Mouse (Mus musculus): Measurements from ENCODE around the gene Dpep2nb. TPM values are rescaled to one million over a fixed set of nuclear protein-coding genes. Genes with fewer than 3 reads are reported as not detected.
"Not testable (repeated sequence)": the region's sequence is repeated elsewhere in the genome, so short reads cannot be mapped to it uniquely, and the experiment has no call there.

Gene Dpep2nb
- not detected for total RNA-seq (2021)
- long read RNA-seq: 0 reads

DNA sequence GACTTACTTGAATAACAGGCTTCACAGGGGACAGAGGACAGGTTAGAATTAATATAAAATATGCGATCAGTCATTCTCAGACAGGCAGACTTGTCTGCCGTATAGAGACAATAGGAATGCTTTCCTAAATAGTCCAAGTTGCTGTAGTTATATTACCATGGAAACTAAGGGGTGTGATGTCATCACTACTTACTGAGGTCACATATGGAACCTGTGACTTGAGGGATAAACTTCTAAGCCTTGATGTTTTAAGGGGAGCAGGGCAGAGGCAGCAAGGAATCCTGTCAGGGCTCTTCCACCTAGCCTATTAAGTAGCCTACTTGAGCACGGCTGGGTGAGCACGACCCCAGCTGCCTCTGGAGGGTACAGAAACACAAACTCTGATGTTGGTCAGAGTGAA is at the start of gene Dpep2nb:
Gene Dpep2nb, minus strand, starts transcription at position 101 of the 400 bp plus-strand sequence.
- no peak for DNase-seq (ENCODE audit: low spot score in 2 of 2)

DNA sequence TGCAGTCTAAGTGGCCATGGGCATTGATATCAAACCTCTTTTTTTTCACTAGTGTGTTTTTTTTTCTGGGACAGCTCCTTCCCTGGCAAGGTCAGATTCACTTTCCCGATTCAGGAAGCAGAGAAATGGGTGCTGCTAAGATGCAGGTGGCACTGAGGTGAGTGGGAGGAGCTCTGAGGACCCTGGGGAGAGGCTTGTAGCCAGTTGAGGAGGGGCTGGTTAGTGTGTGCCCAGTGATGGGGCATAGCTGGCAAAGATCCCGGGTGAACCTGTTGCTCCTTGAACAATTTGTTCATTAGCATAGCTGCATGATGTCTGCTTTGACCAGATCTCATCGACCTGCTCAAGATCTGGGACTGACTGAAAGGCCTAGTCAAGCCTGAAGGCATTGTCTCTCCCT is 49.3 kb upstream of the Dpep2nb start:
- no peak for DNase-seq (ENCODE audit: low spot score in 2 of 2)

DNA sequence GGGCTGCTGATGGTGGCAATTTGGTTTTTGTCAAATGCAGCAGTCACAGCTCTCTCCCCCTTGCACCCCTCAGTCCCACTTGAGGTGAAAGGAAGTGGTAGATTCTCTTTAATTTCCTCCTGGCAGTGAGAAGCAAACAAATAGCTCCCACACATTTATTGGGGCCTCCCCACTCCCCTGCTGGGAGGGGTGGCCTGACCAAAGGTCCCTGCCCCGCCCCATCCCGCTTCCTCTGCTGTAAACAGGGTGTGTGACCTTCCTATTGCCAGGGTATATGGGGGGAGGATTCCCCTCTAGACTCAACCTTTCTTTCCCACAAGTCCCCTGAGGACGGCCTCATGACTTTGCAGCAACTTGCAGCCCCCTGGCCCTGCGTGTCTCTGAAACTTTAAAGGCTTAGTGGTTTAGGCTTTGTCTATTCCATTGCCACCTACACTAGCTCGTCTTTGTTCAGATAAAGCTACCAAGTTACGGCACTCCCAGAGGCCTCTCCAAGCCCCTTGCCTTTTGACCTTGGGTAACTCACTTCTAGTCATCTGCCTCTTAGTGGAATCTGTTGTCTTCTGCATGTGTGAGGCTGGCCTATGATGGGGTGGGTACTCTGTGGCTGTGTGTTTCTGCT is 48.5 kb upstream of the Dpep2nb start:
- DNase-seq (ENCODE audit: low spot score in 2 of 2): no peak

DNA sequence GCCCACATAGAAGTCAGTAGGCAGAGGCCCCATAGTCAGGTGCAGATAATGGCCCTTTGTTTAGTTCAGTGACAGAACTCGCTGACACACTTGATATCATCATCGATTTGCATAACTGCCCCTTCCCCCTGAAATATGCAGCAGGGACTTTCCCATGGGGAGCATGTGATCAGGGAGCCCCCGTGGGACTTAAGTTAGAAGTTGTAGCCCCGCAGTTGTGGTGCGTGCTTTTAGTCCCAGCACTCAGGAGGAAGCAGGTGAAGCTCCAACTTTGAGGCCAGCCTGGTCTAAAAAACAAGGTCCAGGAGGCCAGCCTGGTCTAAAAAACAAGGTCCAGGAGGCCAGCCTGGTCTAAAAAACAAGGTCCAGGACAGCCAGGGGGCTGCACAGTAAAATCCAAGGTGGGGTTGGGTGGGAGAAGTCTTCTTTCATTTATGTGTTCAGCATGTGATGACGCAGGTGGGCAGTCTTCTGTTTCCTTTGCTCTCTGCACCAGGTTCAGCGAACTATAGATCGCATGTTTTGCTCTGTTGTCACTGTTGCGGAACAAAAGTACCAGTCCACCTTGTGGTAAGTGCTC is 46.8 kb upstream of the Dpep2nb start:
- no peak for DNase-seq (ENCODE audit: low spot score in 2 of 2)

DNA sequence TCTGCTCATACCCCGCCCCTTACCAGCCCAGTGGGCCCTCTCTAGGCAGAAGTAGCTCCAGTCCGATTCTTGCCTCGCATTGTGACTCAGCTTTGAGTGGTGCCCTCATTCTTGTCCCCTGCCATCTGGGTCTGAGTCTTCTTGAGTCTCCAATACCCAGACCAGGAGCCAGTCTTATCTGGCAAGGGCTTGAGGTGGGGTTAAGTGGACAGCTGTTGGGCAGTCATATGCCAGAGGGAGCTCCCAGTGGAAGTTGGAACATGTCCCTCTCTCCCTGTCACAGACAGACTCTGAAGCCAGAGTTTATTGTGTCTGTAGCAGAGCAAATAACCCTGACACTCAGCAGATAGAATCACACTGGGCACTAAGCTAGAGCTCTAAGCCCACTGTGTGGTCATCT is 45.3 kb upstream of the Dpep2nb start:
- no peak for DNase-seq (ENCODE audit: low spot score in 2 of 2)

DNA sequence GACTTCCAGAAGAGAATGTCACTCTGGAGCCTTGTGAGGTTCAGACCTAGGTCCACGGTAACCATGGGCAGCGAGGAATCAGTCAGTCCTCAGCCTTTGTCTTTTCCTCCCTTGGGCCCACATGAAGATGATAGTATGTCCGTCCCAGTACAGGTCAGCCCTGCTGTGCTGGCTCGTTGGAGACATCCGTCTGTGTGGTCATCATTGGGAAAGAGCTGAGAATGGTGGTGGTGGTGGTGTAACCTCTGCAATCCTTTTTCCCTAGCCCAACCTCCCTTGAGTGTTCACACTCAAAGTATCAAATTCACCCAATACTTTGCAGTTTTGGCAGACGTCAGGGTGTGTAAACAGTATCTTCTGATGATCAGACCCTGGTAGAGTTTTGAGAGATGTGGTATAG is 44.1 kb upstream of the Dpep2nb start:
- no peak for DNase-seq (ENCODE audit: low spot score in 2 of 2)

DNA sequence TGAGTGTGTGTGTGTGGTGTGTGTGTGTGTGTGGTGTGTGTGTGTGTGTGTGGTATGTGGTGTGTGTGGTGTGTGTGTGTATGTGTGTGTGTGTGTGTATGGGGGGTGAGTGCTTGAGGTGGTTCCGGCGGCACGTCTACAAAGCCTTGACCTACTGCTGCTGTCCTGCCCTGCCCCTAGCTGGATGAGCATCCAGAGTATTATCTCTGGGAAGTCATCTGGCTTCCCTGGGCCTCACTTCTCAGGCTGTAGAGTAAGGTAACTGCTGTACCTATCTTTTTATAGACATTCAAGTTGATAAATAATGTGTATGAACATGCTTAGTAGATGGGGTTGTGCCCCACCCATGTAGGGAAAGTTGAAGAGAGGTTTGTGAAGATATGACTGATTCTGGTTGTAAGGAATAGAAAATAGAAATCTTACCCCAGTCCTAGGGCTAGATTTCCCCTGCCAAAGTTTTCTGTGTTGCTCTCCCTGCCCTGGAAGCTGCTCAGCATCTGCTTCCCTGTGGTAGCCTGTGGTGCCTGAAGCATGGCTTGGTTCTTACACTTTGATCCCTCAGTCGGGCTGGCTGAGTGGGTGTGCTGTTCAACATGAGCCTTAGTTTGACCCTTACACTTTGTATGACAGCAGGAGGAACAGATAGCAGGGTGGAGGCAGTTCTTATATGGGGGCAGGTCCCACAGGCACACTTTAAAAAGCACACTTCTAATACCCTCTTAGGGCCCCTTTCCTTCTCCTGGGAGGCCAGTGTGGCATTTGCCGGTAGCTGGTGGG is 42.3 kb upstream of the Dpep2nb start:
- DNase-seq (ENCODE audit: low spot score in 2 of 2): no peak

DNA sequence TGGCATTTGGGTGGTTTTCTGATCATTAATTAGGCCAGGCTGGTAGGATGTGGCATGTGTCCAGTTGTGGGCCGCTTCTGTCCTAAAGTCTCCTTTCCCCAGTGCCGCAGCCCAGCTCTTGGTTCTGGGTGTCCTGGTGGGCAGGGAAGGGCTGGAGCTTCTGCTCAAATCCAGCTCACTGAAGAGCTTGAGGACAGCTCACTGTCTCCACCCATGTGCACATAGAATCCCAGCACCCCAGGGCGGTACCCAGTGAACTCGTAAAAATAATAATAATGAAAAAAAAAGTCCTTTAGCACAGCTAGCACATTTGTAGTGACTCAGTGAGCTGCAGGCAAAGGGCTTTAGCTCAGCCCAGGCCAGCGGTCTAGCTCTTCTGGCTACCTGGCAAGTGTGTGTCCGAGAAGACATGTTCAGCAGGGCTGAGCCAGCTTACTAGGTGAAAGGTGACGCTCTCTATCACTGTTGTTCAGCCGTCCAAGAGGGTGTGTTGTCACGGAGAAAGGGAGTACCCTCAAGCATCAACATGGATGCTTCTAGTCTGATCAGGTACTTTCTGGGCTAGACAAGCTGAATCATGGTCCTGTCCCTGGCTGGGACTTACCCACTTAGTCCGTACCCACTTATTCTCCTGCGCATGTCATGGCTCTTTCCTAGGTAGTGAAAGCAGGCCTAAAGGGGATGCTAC is 41.2 kb upstream of the Dpep2nb start:
- no peak for DNase-seq (ENCODE audit: low spot score in 2 of 2)

DNA sequence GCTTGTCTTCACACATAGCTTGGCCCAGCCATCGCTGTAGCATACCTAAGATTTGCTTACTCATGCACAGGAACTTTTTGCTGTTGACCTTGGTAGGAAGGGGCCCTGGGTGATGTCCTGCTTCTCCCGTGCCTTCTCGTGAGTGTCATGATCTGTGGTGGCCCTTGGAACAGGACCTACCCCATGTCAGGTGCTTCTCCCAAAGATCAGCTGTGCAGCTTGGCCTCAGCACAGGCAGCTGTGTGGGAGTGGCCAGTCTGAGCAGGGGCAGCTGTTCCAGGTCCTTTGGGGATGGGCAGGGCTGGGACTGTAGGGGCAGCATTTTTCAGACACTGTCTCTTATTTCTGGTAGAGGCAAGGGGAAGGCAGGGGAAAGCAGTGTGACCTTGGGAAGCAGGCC is 38.4 kb upstream of the Dpep2nb start:
- DNase-seq (ENCODE audit: low spot score in 2 of 2): no peak

DNA sequence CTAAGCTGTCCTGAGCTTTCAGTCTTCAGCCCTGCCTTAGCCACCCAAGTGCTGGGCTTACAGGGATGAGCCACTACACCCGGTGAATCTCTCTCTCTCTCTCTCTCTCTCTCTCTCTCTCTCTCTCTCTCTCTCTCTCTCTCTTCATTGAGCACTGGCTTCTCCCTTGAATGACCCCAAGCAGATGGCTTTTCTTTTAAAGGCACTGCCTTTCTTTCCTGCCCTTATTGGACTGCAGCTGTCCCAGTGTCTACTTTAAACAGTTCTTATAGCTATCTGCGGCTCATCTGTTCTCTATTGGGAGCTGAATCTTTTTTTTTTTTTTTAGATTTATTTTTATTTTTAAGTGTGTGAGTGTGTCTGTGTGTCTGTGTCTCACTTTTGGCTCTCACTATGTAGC is 37.3 kb upstream of the Dpep2nb start:
- DNase-seq (ENCODE audit: low spot score in 2 of 2): no peak

DNA sequence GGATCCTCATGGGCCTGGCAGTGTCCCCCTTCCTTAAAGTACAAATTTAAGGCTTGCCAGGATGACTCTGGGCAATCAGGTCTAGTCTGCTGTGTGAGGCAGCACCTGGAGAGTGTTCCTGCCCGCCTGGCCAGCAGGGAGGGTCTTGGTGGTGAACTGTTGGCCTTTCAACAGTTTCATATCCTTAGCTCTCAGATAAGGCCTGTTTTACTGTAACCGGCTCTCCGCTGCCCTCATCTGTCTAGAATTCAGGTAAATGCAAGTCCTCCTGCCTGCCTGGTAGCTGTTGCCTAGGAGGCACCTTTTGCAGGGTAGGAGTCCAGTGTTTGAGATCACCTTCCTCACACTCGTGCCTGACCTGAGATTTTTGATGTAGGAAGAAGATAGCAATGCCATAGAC is 34.4 kb upstream of the Dpep2nb start:
- no peak for DNase-seq (ENCODE audit: low spot score in 2 of 2)

DNA sequence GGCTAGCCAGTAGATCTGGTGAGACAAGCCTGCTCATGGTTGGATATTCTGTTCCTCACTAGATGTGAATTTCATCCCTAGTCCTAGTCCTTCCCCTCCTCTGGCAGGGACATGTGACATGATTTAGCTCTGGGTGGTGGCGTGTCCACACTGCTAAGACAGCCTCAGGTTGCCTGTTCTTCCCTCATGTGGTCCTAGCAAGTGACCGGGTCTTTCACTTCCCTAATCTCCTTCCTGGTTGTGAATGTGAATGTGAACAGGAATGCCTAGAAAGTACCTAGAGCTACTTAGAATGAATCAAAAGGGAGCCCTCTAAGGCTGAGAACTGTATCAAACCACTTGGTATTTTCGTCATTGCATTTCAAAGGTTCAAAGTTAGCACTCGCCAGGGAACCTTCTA is 33.8 kb upstream of the Dpep2nb start:
- DNase-seq (ENCODE audit: low spot score in 2 of 2): no peak

DNA sequence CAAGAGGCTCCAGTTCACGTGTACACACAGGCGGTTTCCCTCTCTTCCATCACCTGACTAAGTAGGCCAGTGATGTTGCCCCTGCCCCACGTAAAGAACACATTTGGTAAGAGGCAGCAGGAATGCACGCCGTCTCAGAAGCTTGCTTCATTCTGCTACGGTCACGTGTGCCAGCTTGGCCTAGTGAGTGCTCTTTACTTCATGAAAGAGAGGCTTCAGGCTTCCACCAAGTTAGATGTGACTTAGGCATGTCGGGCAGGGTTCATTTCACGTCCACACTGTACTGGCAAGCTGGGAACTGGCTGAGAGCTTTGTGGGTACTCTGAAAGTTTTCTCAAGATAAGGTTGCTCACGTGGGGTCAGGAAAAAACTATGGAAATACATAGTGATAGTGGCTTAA is 32.9 kb upstream of the Dpep2nb start:
- no peak for DNase-seq (ENCODE audit: low spot score in 2 of 2)

DNA sequence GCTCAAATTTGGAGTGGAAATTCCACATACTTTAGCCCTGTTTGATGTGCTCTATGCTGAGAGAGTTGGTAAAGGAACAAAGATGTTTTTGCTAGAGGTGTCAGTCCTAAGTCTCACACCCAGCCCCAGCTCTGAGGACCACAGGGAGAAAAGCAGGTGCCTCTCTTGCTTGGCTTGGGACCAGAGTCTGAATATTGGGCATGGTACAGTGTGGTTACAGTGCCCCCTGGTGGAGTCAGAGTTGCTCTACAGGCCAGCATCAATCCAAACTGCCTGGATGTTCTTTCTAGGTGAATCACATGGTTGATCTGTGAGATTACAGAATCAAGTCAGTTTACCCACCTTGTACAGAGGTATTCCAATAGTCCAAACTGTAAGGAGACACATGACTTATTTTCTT is 16.7 kb upstream of the Dpep2nb start:
- peak; percentile 86 to 89 for DNase-seq (ENCODE audit: low spot score in 2 of 2)

DNA sequence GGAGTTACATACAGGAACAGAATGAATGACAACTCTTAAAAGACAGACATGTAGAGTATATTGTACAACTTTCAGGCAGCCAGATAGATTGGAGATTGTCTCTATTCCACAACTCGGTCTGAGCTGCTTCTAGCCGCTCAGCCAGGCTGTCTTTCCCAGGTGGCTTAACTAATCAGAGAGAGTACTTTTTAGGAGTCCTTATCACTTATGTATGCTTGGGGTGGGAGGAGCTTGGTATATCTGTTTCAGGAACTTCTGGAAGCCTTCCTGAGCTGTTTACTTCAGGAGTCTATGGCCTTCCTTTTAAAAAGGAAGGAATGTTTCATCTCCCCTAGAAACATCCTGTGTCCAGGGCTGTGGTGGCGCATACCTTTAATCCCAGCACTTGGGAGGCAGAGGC is 12.3 kb upstream of the Dpep2nb start:
- DNase-seq (ENCODE audit: low spot score in 2 of 2): no peak

DNA sequence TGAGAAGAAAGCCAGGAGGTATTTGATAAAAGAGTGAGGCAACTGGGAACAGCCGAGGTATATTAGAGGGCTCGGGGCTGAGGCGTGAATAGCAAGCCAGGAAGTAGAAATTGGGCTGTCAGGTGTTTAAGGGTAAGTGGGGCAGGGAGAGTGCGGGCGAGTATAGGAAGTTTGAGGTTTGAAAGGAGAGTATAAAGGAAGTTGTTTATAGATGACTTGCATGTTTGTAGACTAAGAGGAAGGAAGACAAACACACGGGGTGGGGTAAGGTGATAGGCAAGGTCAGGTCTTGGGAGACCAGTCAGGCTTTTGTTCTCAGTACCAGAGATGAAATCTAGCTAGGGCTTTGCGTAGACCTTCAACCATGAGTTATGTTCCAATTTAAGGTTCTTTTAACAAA is 11.4 kb upstream of the Dpep2nb start:
- no peak for DNase-seq (ENCODE audit: low spot score in 2 of 2)

DNA sequence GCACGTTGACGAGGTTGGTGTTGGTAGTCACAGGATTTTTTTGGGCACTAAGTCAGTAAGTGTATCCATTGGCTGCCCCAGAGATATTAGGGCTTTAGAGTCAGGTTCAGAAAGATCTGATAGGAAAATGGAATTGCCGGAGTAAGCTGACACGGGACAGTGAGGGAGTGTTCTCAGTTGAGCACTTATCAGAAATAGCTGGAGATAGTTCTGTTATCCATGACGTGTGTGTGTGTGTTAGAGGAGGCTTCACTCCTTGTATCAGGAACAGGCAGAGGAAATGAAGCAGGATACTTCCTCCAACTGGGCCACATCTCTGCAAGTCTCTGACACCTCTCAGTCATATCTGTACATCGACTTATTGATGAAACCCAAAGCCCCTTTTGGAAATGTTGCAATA is 10.5 kb upstream of the Dpep2nb start:
- no peak for DNase-seq (ENCODE audit: low spot score in 2 of 2)

DNA sequence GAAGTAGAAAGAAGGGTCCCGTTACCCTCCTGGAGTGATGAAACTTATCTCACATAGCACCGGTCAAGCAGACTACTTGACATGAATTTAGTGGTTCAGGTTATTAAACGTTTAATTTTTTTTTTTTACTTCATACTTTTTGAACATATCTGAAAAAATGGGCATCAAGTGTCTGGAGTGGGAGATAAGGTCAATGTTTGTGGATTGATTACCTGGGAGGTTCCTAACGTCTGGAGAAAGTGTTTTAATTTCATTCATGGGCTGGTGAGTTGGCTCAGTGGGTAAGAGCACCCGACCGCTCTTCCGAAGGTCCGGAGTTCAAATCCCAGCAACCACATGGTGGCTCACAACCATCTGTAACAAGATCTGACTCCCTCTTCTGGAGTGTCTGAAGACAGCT is 6.4 kb upstream of the Dpep2nb start:
- not testable (repeated sequence) for DNase-seq (ENCODE audit: low spot score in 2 of 2)

DNA sequence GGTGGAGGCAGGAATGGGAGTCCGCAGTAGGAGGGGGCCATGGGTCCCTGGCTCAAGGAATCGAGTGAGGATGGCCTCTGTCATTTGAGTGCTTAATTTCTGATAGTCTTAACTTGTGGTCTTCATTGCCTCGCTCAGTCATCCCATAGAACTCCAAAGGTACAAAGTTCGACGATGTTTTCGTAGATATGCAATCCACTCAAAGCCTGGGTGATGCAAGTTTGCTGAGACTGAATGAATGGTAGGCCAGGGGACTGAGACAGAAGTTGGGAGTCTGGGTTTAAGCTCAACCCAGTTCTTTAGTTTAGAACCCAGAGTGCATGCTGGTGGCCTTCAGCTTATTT is 5.8 kb upstream of the Dpep2nb start, which contains the start of gene Ddx28:
Gene Ddx28, minus strand, starts transcription at position 240 of the 344 bp plus-strand sequence.
- DNase-seq (ENCODE audit: low spot score in 2 of 2): no peak

DNA sequence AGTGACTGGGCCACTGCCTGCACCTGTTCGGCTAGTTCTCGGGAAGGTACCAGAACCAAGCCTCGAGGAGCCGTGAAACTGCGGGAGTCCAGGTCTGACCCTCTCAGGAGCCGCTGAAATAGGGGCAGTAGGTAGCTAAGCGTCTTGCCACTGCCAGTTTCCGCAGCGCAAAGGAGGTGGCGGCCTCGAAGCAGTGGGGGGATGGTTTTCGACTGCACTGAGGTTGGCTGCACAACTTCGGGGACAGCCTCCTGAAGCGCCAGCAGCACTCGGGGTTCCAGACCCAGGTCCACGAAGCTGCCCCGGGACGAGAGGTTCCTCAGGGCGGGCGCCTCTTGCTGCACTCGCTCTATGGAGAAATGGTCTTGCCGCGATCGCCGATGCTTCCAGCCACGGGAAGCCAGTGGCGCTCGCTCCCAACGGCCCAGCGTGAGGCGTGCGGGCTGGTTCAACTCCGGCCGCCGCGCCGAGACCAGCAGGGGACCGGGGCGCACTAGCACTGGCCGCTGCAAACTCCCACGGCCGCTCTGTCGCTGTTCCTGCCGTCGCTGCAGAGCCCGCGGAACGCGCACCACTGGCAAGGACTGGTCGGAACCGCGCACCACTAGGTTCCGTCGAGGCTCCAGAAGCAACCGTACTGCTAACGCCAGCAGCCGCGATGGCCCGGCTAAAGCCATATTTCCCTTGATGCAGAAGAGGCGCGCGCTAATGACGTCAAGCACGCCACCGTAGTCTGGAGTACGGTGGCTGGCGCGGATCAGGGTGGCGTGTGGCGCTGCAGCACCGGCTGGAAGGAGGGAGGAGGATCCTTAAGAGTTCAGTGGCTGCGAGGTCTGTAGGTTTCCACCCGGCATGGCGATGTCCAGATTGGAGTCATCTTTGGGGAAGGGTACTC is 5.2 kb upstream of the Dpep2nb start:
- peak; percentile 91 to 93 for DNase-seq (ENCODE audit: low spot score in 2 of 2)

DNA sequence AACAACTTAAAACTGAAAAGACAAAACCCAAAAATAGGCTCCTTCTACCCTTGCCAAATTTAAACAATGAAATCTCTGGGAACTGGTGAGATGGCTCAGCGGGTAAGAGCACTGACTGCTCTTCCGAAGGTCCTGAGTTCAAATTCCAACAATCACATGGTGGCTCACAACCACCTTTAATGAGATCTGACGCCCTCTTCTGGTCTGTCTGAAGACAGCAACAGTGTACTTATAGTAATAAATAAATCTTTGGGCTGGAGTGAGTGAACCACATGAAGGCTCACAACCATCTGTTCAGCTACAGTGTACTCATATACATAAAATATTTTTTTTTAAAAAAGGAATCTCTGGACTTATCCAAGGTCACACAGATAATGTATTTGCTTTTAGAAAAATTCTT is 2.1 kb upstream of the Dpep2nb start:
- DNase-seq (ENCODE audit: low spot score in 2 of 2): not testable (repeated sequence)

All from layer of hippocampus, postnatal 10 days (tissue).